Mouse (Mus musculus) urinary bladder, postnatal 25 days (tissue): ENCODE results near the gene Gm21319.
"Not testable (repeated sequence)": the region's sequence is repeated elsewhere in the genome, so short reads cannot be mapped to it uniquely, and the experiment has no call there.

Experiments used
- DNase-seq: peaks from one replicate; pipeline ENCODE4 v3.0.0; 2022; ENCODE audit warnings: low spot score

Gm21319 gene

GRCm38 (mm10) chr12:87775655-87776054 lies at the start of gene Gm21319:
Gene Gm21319 (minus strand): TSS chr12:87775755.
- DNase-seq = not testable (repeated sequence)

- not testable (repeated sequence) for DNase-seq
These were observed 40.7 kb upstream of the Gm21319 start, which contains the start of gene BB287469 for GRCm38 (mm10) chr12:87816277-87816676. Gene BB287469 (plus strand): TSS chr12:87816577.

GRCm38 (mm10) chr12:87797971-87798370 lies 22.4 kb upstream of the Gm21319 start:
- not testable (repeated sequence) for DNase-seq

GRCm38 (mm10) chr12:87795212-87795611 lies 19.7 kb upstream of the Gm21319 start, which contains the start of gene Gm21936:
Gene Gm21936 (plus strand): TSS chr12:87795512.
- not testable (repeated sequence) for DNase-seq
